Mouse (Mus musculus): ENCODE measurements at regions not wholly inside any gene's neighbourhood (a gene's known extent, or its start where the extent isn't known, plus 50 kb on each side); places are given as distances from the start of the nearest gene placed in this dataset.

DNA sequence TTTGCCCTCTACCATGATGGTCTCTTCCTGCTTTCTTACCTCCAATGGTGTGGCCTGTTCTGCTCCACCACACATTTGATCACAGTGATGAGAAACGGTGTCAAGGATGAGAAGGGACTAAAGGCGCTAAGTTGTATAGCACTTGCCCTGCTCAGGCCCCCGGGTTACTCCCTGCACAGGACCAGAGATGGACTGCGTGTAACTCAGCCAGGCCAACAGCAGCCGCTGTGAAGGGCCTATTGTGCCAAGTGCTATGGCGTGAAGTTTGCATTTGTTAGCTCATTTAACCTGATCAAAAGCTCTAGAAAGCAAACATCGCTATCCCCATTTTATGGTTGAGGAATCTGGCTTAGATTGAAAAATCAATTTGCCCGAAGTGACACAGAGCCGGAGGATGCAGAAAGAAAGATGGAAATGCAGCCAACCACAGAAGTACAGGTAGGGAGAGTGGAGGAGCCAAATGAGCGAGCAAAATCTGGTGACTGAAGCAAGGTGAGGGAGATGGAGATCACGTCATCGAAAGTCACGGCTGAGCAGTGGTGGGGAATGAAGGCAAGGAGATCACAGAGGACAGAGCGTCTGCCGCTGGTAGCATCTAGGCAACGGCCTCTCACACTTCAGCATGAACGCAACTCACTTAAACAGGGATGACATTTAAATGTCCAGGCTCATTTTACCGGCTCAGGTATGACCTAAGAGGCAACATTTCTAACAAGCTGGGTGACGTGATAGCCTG, 78.3 kb upstream of the Fer start:
- TF ChIP-seq POLR2A (IDR thresholded peaks at IDR 0.05; ENCODE audit: extremely low read depth, insufficient read depth, low read length) (no peak), CTCF (IDR thresholded peaks at IDR 0.05; ENCODE audit: low read depth, low read length) (no peak)
